Mouse (Mus musculus) liver, embryonic 16.5 days (tissue): Measurements from ENCODE around the gene Gstm6. TPM values are rescaled to one million over a fixed set of nuclear protein-coding genes. Genes with fewer than 3 reads are reported as not detected.
"Not testable (repeated sequence)": the region's sequence is repeated elsewhere in the genome, so short reads cannot be mapped to it uniquely, and the experiment has no call there.

ENCODE experiments used
- ATAC-seq: fragments of 200-750 bp; cut with Nextera tagmentation; 2 replicates; pipeline ENCODE4 v1.8.0; 2017; ENCODE audit warnings: low read depth, mild to moderate bottlenecking, moderate number of reproducible peaks, moderate library complexity
- H3K27ac ChIP-seq: fragments of 300-500 bp; sonication (generic); 2 replicates; pipeline ENCODE4 v1.5.1; 2014; ENCODE audit warnings: mild to moderate bottlenecking, low read length
- H3K27me3 ChIP-seq: fragments of 300-500 bp; sonication (generic); 2 replicates; pipeline ENCODE4 v1.6.1; 2014; ENCODE audit warnings: low read depth, low read length, mixed read lengths; ENCODE audit not compliant: control insufficient read depth, insufficient read depth
- H3K36me3 ChIP-seq: fragments of 300-500 bp; sonication (generic); 2 replicates; pipeline ENCODE4 v1.6.1; 2014; ENCODE audit warnings: mild to moderate bottlenecking; ENCODE audit not compliant: control insufficient read depth, insufficient read depth
- H3K4me1 ChIP-seq: fragments of 300-500 bp; sonication (generic); 2 replicates; pipeline ENCODE4 v1.6.1; 2014; ENCODE audit warnings: low read depth, low read length, mixed read lengths; ENCODE audit not compliant: control insufficient read depth
- H3K4me2 ChIP-seq: fragments of 300-500 bp; sonication (generic); 2 replicates; pipeline ENCODE4 v1.6.1; 2014; ENCODE audit warnings: low read depth, low read length, mixed read lengths
- H3K4me3 ChIP-seq: fragments of 300-500 bp; sonication (generic); 2 replicates; pipeline ENCODE4 v1.5.1; 2014; ENCODE audit warnings: low read depth, mild to moderate bottlenecking, low read length
- H3K9ac ChIP-seq: fragments of 300-500 bp; sonication (generic); 2 replicates; pipeline ENCODE4 v1.6.1; 2014; ENCODE audit warnings: low read depth, low read length
- H3K9me3 ChIP-seq: fragments of 300-500 bp; sonication (generic); replicated peaks from 2 replicates; pipeline ENCODE4 v1.6.1; 2016; ENCODE audit warnings: low read length; ENCODE audit not compliant: control insufficient read depth
- WGBS: fragments of 180-500 bp; shearing (Covaris S2); extraction: QIAGEN DNeasy Blood & Tissue Kit; methylation state at CpG from one replicate; pipeline ENCODE4 v1.1.7; 2014; ENCODE audit not compliant: insufficient replicate concordance; 5-methylcytosine and 5-hydroxymethylcytosine counted together
- polyA plus RNA-seq: library from polyadenylated mRNA; unstranded; fragments of >200 nt; fragmentation: Nextera tagmentation; extraction: Ambion mirVana; gene quantifications from 2 replicates; pipeline ENCODE4 v1.2.1, GENCODE M21; 2015

Gene Gstm6
- polyA plus RNA-seq, 1 experiment from 2014 or later, result 21.3 TPM

DNA sequence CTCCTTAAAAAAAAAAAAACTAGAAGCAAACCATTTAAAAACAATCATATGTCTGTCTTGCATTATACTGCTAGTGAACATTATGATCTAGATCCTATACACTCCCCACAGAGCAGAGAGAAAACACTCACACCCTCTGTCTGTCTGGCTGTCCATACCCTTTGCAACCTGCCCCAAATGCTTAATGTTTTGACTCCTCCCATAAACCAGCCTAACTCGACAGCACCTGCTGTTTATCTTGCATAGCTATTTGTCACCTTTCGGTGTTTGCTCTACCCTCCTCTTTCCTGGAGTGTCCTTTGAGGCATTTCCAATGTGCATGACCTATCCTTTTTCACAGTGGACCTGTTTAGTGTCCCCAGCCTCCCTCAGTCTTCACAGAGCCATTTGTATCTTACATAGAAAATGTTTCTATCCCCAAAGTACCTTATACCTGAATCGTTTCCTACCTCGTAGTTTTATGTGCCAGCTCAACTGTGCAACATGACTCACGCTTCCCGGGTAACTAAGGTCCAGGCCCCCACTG lies 48.3 kb downstream of the Gstm6 start:
- no peaks in the 10 kb centered on the region for H3K27me3 ChIP-seq
- peak overlapping the region; percentile 80 for H3K4me3 ChIP-seq
- no peaks in the 10 kb centered on the region for H3K9me3 ChIP-seq
- H3K4me1 ChIP-seq, result peaks cover 11% of the 10 kb centered on the region
- H3K4me2 ChIP-seq, result peak overlapping the region; percentile 94
- H3K9ac ChIP-seq, result peak overlapping the region; percentile 88
- peak; percentile 52 for ATAC-seq
- H3K27ac ChIP-seq, result peak overlapping the region; percentile 54; the same call in 1 of the 2 replicates
- WGBS, result 7% methylated on average over 6 of the region's 6 CpGs
- H3K36me3 ChIP-seq, result no peaks in the 10 kb centered on the region

DNA sequence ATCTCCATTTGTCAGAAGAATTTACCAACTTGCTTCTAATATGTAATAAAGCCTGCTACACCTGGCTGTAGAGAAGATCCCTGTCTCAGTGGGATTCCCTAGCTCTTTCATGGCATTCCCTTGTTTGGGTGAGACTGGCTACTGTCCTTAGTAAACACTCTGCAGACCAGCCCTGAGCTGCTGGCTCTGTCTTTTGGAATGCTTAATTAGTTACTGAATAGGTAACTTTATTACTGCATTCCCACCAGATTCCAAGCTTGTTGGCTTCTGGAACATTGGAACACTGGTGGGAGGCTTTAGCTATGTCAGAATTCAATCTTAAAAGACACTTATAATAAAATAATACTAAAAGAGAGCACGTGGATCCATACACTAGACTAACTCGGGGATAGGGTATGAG lies 54.3 kb downstream of the Gstm6 start:
- not testable (repeated sequence) for H3K9me3 ChIP-seq, H3K27me3 ChIP-seq, H3K4me1 ChIP-seq, H3K4me2 ChIP-seq, H3K4me3 ChIP-seq, H3K9ac ChIP-seq, ATAC-seq, H3K27ac ChIP-seq, H3K36me3 ChIP-seq
- WGBS, result 79% methylated on average over 2 of the region's 2 CpGs

Other genes starting within 250 kb of the Gstm6 start
- 23.7 and 24.8 TPM in 2 replicates for gene Ahcyl1, start 247.2 kb downstream of the Gstm6 start, polyA plus RNA-seq
- 6.0 and 7.9 TPM in 2 replicates for gene Csf1, start 183.3 kb downstream of the Gstm6 start, polyA plus RNA-seq
- 0.05 and 1.9 TPM in 2 replicates for gene Eps8l3, start 66.5 kb downstream of the Gstm6 start, polyA plus RNA-seq
- gene Gstm5, start 47.9 kb downstream of the Gstm6 start, polyA plus RNA-seq, result 170 and 181 TPM in 2 replicates
- 40.3 and 52.6 TPM in 2 replicates for gene Gstm7, start 11.9 kb downstream of the Gstm6 start, polyA plus RNA-seq
- 13.9 and 16.3 TPM in 2 replicates for gene Gstm3, start 25.5 kb upstream of the Gstm6 start, polyA plus RNA-seq
- gene Gstm2, start 42.7 kb upstream of the Gstm6 start, polyA plus RNA-seq, result 6.9 and 10.4 TPM in 2 replicates
- gene Gstm1, start 74.2 kb upstream of the Gstm6 start, polyA plus RNA-seq, result 376 and 435 TPM in 2 replicates
- gene Gstm4, start 101.1 kb upstream of the Gstm6 start, polyA plus RNA-seq, result 16.8 and 17.0 TPM in 2 replicates
- 76.4 and 79.6 TPM in 2 replicates for gene Ampd2, start 142.9 kb upstream of the Gstm6 start, polyA plus RNA-seq
- 3.8 and 4.1 TPM in 2 replicates for gene Gnat2, start 149.0 kb upstream of the Gstm6 start, polyA plus RNA-seq
- 69.9 and 73.7 TPM in 2 replicates for gene Gnai3, start 202.4 kb upstream of the Gstm6 start, polyA plus RNA-seq
- 0.02 TPM in 1 of 2 replicates, not detected in the other for gene Gpr61, start 211.1 kb upstream of the Gstm6 start, polyA plus RNA-seq
- 0.61 and 0.64 TPM in 2 replicates for gene Amigo1, start 242.6 kb upstream of the Gstm6 start, polyA plus RNA-seq